Mouse (Mus musculus) kidney, embryonic 16.5 days (tissue): ENCODE data around the gene Tex45. TPM values are rescaled to one million over a fixed set of nuclear protein-coding genes. Genes with fewer than 3 reads are reported as not detected.

Experiments
- ATAC-seq: fragments of 200-750 bp; cut with Nextera tagmentation; 2 replicates; pipeline ENCODE4 v1.8.0; 2017; ENCODE audit warnings: moderate TSS enrichment; ENCODE audit not compliant: low FRiP score, low TSS enrichment
- H3K27ac ChIP-seq: fragments of 300-500 bp; sonication (generic); 2 replicates; pipeline ENCODE4 v1.5.1; 2014; ENCODE audit warnings: low read length
- H3K27me3 ChIP-seq: fragments of 300-500 bp; sonication (generic); 2 replicates; pipeline ENCODE4 v1.6.1; 2014; ENCODE audit warnings: low read length, control low read depth, mixed read lengths; ENCODE audit not compliant: insufficient read depth
- H3K36me3 ChIP-seq: fragments of 300-500 bp; sonication (generic); 2 replicates; pipeline ENCODE4 v1.6.1; 2014; ENCODE audit warnings: low read length, control low read depth, mixed read lengths; ENCODE audit not compliant: insufficient read depth
- H3K4me1 ChIP-seq: fragments of 300-500 bp; sonication (generic); 2 replicates; pipeline ENCODE4 v1.6.1; 2014; ENCODE audit warnings: low read length, control low read depth, mixed read lengths; ENCODE audit not compliant: insufficient read depth
- H3K4me2 ChIP-seq: fragments of 300-500 bp; sonication (generic); replicated peaks from 2 replicates; pipeline ENCODE4 v1.6.1; 2014; ENCODE audit warnings: low read depth, low read length
- H3K4me3 ChIP-seq: fragments of 300-500 bp; sonication (generic); 2 replicates; pipeline ENCODE4 v1.5.1; 2014; ENCODE audit warnings: mild to moderate bottlenecking, low read length
- H3K9ac ChIP-seq: fragments of 300-500 bp; sonication (generic); replicated peaks from 2 replicates; pipeline ENCODE4 v1.6.1; 2014; ENCODE audit warnings: low read length
- H3K9me3 ChIP-seq: fragments of 300-500 bp; sonication (generic); 2 replicates; pipeline ENCODE4 v1.6.1; 2016; ENCODE audit warnings: low read length, control low read depth
- WGBS: fragments of 180-500 bp; shearing (Covaris S2); extraction: QIAGEN DNeasy Blood & Tissue Kit; methylation state at CpG from one replicate; pipeline ENCODE4 v1.1.7; 2014; 5-methylcytosine and 5-hydroxymethylcytosine counted together
- polyA plus RNA-seq: library from polyadenylated mRNA; unstranded; fragments of >200 nt; fragmentation: Nextera tagmentation; extraction: Ambion mirVana; gene quantifications from 2 replicates; pipeline ENCODE4 v1.2.1, GENCODE M21; 2015

Tex45 gene
- polyA plus RNA-seq, 1 experiment from 2014 or later: not detected

GRCm38 (mm10) chr8:3481605-3482004 lies 10.9 kb downstream of the Tex45 start:
- no peaks in the 10 kb centered on the region for H3K4me1 ChIP-seq
- no peak overlapping the region for H3K9ac ChIP-seq
- 71% methylated on average over 5 of the region's 5 CpGs for WGBS
- no peaks in the 10 kb centered on the region for H3K27me3 ChIP-seq
- H3K27ac ChIP-seq: no peak overlapping the region
- no peak overlapping the region for H3K4me3 ChIP-seq
- no peaks in the 10 kb centered on the region for H3K9me3 ChIP-seq
- no peak overlapping the region for H3K4me2 ChIP-seq
- no peaks in the 10 kb centered on the region for H3K36me3 ChIP-seq
- ATAC-seq: no peak

GRCm38 (mm10) chr8:3482240-3482740 lies 11.6 kb downstream of the Tex45 start:
- Histone ChIP-seq H3K9me3 (no peaks in the 10 kb centered on the region), H3K36me3 (no peaks in the 10 kb centered on the region), H3K4me3 (no peak overlapping the region), H3K4me1 (no peaks in the 10 kb centered on the region), H3K27me3 (no peaks in the 10 kb centered on the region), H3K4me2 (no peak overlapping the region), H3K9ac (no peak overlapping the region), H3K27ac (no peak overlapping the region)
- ATAC-seq: no peak
- 91% methylated on average over 22 of the region's 22 CpGs for WGBS

- no peaks in the 10 kb centered on the region for H3K27me3 ChIP-seq
- H3K9ac ChIP-seq: no peak overlapping the region
- H3K4me1 ChIP-seq: no peaks in the 10 kb centered on the region
- no peak overlapping the region for H3K27ac ChIP-seq
- no peak overlapping the region for H3K4me3 ChIP-seq
- no peak for ATAC-seq
- no peak overlapping the region for H3K4me2 ChIP-seq
- WGBS: 91% methylated on average over 7 of the region's 7 CpGs
- no peaks in the 10 kb centered on the region for H3K9me3 ChIP-seq
- no peaks in the 10 kb centered on the region for H3K36me3 ChIP-seq
Observed at GRCm38 (mm10) chr8:3483546-3483945, 12.9 kb downstream of the Tex45 start.

GRCm38 (mm10) chr8:3485192-3485591 lies 14.5 kb downstream of the Tex45 start:
- Histone ChIP-seq H3K9me3 (no peaks in the 10 kb centered on the region), H3K27ac (no peak overlapping the region), H3K4me3 (no peak overlapping the region), H3K9ac (no peak overlapping the region), H3K27me3 (no peaks in the 10 kb centered on the region), H3K4me2 (no peak overlapping the region), H3K4me1 (no peaks in the 10 kb centered on the region), H3K36me3 (no peaks in the 10 kb centered on the region)
- no peak for ATAC-seq
- 24% methylated on average over 5 of the region's 5 CpGs for WGBS

GRCm38 (mm10) chr8:3492901-3493844 lies 22.5 kb downstream of the Tex45 start, which contains the start of gene Zfp358:
Gene Zfp358, plus strand, starts transcription at chr8:3493138.
- H3K9me3 ChIP-seq: peaks cover 16% of the 10 kb centered on the region

GRCm38 (mm10) chr8:3493845-3494208 lies 23.2 kb downstream of the Tex45 start:
- Histone ChIP-seq H3K36me3 (peaks cover 32% of the 10 kb centered on the region), H3K27me3 (no peaks in the 10 kb centered on the region), H3K4me2 (peak overlapping the region; percentile 75), H3K27ac (peak overlapping the region; percentile 87), H3K4me3 (peak overlapping the region; percentile 93), H3K9me3 (peaks cover 16% of the 10 kb centered on the region), H3K9ac (peak overlapping the region; percentile 99), H3K4me1 (peaks cover 6% of the 10 kb centered on the region)
- 0 out of 2 replicates have a peak, but pooled peaks have one; percentile 4 for ATAC-seq
- WGBS: 32% methylated on average over 6 of the region's 6 CpGs

More at GRCm38 (mm10) chr8:3492901-3493844, 22.5 kb downstream of the Tex45 start, which contains the start of gene Zfp358:
- Histone ChIP-seq H3K4me3 (peak within 1 kb of the TSS; percentile 93), H3K27ac (peak within 1 kb of the TSS; percentile 87), H3K27me3 (no peaks in the 10 kb centered on the region), H3K4me1 (peaks cover 6% of the 10 kb centered on the region), H3K36me3 (peaks cover 32% of the 10 kb centered on the region), H3K4me2 (peak within 1 kb of the TSS; percentile 75), H3K9ac (peak within 1 kb of the TSS; percentile 99)
- peak; percentile 95 for ATAC-seq
- under 1% methylated on average over 44 of the region's 64 CpGs for WGBS

- no peak for ATAC-seq
Observed at GRCm38 (mm10) chr8:3495578-3496427, 25.1 kb downstream of the Tex45 start.

GRCm38 (mm10) chr8:3496428-3496748 lies 25.7 kb downstream of the Tex45 start:
- no peak for ATAC-seq
- peaks cover 17% of the 10 kb centered on the region for H3K4me1 ChIP-seq
- WGBS: 94% methylated on average over 15 of the region's 15 CpGs
- no peak overlapping the region for H3K4me2 ChIP-seq
- H3K27me3 ChIP-seq: no peaks in the 10 kb centered on the region
- no peak overlapping the region for H3K9ac ChIP-seq
- H3K36me3 ChIP-seq: peaks cover 32% of the 10 kb centered on the region
- H3K27ac ChIP-seq: no peak overlapping the region
- peaks cover 16% of the 10 kb centered on the region for H3K9me3 ChIP-seq
- H3K4me3 ChIP-seq: no peak overlapping the region

More at GRCm38 (mm10) chr8:3495578-3496427, 25.1 kb downstream of the Tex45 start:
- no peak overlapping the region for H3K27ac ChIP-seq
- peaks cover 16% of the 10 kb centered on the region for H3K9me3 ChIP-seq
- no peak overlapping the region for H3K9ac ChIP-seq
- 96% methylated on average over 44 of the region's 44 CpGs for WGBS
- H3K36me3 ChIP-seq: peaks cover 32% of the 10 kb centered on the region
- no peak overlapping the region for H3K4me3 ChIP-seq
- no peaks in the 10 kb centered on the region for H3K27me3 ChIP-seq
- H3K4me2 ChIP-seq: no peak overlapping the region
- H3K4me1 ChIP-seq: peaks cover 11% of the 10 kb centered on the region

- H3K4me1 ChIP-seq: peaks cover 21% of the 10 kb centered on the region
- no peak for ATAC-seq
- no peaks in the 10 kb centered on the region for H3K27me3 ChIP-seq
- WGBS: 84% methylated on average over 3 of the region's 3 CpGs
- peaks cover 32% of the 10 kb centered on the region for H3K36me3 ChIP-seq
- H3K4me2 ChIP-seq: no peak overlapping the region
- H3K9me3 ChIP-seq: peaks cover 16% of the 10 kb centered on the region
- H3K27ac ChIP-seq: no peak overlapping the region
- H3K9ac ChIP-seq: no peak overlapping the region
- no peak overlapping the region for H3K4me3 ChIP-seq
Observed at GRCm38 (mm10) chr8:3498583-3498982, 27.9 kb downstream of the Tex45 start.
